In the genomic region with DNA sequence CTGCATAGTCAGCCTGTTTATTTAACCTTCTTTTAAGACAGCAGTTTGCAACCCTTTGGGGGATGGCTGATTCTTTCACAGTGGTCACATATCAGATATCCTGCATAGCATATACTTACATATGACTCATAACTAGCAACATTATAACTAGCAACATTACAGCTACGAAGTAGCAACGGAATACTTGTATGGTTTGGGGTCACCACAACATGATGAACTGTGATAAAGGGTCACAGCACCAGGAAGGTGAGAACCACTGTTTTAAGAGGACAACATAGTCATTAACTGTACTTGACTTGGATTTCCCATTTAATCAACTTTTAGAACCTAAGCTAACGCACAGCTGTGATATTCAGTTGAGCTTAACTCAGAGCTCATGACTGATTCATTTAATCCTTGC, we compare ENCODE assay signal across 28 mouse cellular contexts. TPM values are rescaled to one million over a fixed set of nuclear protein-coding genes. Genes with fewer than 3 reads are reported as not detected.
"Had no signal": no experiment of that assay in that cellular context is flagged by ENCODE, and none has a peak within 500 bp of the region (broad histone marks: within the 10 kb centered on the region; RNA-seq: fewer than 3 reads in every experiment).

No protein-coding gene starts in this region.

- ATAC-seq: liver, embryonic 12.5 days; midbrain, embryonic 15.5 days had no signal

- DNase-seq: kidney, adult 11 months; kidney, adult 8-10 months; kidney, postnatal 10 days; kidney, postnatal 36 days; liver; lung, adult 18-20 months; lung, postnatal 10 days; lung, postnatal 36 days; right cerebral cortex, postnatal 4 days; spleen, adult 18-20 months; thymus, adult 18-20 months; thymus, postnatal 14 days had no signal

RNA-seq across cellular contexts. Expression of a gene that starts 44.2 kb away (rescaled TPM):
- total RNA-seq: layer of hippocampus, postnatal 25 days; left cerebral cortex, adult 18-20 months; left cerebral cortex, postnatal 25 days; megakaryocyte-erythroid progenitor cell, adult 5-6 weeks had no signal
- polyA plus RNA-seq: kidney, embryonic 15.5 days; limb, embryonic 10.5 days; limb, embryonic 13.5 days; liver, embryonic 12.5 days; liver, embryonic 15.5 days; midbrain, embryonic 11.5 days; midbrain, embryonic 15.5 days; myocyte; neural tube, embryonic 11.5 days; neural tube, embryonic 14.5 days; stomach, embryonic 16.5 days; testis, adult 2 months had no signal
